Mouse (Mus musculus): ENCODE results near the gene Il11.

The Il11 gene

DNA sequence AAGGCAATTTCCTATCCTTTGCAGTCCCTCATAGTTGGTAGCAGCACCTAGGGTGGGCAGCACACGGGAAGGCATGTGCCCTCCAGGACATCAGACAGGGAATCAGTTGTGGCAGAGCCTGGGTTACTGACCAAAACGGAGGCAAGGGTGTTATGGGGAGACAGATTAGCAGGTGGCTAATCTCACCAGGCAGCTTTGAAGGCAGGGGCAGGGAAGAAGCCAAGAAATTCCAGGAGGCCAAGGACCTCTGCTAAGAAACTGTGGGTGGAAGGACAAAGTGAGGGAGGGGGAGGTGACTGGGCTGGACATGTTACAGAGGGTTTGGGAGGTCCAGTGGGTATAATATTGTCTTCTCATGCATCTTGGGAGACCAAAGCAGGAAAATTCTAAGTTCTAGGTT is 39.3 kb downstream of the Il11 start:
- no peak for DNase-seq (ENCODE audit: low read depth)

DNA sequence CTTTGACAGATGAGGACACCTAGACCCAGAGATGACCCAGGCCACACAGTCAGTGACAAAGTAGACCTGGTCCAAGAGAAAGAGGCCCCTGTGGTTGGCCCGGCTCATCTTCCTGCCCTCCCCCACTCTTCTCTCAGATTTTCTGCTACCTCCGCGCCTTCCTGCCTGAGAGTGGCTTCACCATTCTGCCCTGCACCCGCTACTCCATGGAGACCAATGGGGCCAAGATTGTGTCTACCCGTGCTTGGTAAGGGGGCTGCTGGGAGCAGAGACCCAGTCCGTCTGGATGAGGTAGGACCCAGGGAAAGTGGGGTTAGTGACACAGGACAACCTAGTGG is 40.2 kb downstream of the Il11 start:
- no peak for DNase-seq (ENCODE audit: low read depth)

DNA sequence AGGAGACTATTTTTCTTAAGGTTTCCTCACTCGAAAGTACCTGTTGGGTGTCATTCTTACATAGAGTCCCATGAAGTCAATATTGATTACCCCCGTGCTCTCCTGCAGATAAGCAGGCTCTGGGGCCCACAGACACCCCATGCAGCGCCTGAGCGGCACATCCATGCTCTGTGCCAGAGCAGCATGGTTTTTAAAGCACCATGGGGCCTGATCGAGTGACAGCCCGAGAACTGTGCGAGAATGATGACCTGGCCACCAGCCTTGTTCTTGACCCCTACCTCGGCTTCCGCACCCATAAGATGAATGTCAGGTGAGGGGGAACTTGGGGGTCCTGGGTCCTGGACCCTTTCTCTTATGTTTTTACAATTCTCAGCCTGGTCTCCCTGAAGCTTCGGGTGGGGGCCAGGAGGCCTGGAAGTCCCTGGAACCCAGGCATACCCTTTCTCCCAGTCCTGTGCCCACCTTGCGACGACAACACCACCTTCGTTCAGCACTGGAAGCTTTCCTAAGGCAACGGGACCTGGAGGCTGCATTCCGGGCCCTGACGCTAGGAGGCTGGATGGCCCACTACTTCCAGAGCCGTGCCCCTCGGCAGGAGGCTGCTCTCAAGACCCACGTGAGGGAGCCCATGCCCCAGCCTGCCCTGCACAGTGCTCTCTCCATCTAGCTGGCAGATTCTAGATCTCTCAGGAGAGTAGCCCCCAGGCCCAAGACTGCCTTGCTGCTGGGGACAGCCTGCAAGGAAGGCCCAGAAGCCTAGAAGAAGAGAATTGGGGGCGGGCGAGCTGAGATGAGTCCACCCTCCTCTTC is 40.8 kb downstream of the Il11 start:
- DNase-seq (ENCODE audit: low read depth), result no peak

DNA sequence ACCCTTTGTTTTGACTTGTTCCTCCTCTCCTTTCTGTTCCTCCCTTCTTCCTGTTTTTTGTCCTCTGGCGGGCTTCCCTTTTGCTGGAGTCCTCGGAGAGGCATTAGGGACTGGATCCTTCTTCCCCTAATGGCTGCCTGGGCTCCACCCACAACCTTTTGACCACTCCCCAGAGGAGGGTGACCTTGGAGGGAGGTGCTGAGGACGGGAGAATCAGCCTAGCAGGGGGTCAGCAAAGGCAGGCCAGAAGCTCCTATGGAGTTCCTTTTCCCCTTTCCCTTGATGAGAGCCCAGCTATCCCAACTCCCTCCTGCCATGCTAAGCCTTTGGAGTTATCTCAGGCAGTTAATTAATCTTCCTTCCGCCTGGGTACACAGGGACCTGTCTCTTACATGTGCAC is 41.5 kb downstream of the Il11 start:
- DNase-seq (ENCODE audit: low read depth), result peak; percentile 69

DNA sequence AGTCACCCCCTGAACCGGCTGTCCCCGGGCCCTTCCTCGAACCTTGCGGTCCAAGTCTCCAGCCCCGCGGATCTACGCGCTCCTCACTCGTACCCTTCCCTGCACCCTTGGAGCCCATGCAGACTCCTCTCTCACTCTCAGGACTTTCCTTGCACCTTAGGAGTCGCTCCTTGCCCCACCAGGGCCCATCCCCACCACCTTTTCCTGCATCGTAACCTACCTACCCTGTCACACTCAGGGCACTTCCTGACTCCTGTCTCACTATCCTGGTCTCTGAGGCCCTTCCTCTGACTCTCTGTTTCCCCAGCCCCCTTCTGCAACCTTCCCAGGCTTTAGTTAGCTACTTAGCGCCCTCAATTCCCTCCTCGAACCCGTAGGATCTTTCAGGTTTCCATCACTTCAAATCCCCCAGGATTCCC is 42.3 kb downstream of the Il11 start:
- DNase-seq (ENCODE audit: low read depth), result no peak

DNA sequence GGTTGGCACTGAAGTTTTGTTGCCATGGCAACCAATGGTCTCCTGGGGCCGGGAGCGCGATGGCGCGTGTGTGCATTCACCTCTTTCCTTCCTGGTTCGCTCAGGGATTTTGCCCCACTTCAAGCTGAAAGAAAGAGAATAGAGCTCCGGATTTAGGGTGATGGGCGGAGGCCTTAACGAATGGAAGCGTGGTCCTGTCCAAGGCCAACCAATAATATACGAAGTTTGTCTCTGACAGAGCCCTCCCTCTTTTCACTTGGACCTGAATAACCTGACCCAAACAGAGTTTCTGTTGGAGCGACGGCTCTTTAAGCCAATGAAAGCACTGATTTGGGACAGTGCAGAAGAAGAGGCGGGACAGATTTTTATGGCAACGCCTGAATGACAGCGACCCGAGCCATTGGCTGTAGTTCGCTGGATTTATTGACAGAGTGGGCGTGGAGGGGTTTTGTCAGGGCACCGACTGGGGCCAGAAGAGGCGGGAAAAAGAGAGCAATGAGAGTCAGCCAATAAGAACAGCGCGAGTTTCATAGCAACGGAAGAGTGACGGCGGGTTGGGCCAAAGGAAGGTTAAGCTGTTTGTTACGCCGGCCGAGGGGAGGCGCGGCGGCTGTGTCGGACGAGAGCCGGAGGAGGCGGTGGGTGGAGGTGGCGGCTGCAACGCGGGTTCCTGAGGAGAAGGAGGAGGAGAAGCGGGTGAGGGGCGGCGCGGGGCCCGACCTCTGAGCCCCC is 42.9 kb downstream of the Il11 start, which contains the start of gene Kmt5c:
TSS of gene Kmt5c (plus strand) at position 572 of the 732 bp plus-strand sequence.
- DNase-seq (ENCODE audit: low read depth), result peak; percentile 99

DNA sequence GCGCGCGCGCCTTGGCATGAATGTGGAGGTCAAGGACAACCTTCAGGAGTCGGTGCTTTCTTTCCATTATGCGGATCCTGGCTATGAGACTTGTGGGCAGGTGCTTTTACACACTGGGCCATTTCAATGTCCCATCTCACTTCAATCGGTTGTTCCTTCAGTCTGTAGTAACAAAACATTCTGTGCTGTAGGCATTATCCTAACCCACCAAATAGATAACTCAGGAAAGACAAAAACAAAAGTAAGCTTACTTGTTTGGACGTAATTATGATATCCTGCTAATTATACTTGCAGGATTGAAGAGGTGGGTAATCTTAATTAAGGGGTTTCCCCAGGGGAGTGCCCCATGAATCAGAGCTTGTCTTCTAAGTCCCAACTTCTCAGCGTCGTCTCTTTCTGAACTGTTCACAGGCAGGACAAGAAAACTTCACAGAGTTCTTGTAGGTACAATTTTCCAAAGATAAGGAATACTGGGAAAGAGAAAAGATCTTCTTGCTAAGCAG is 43.6 kb downstream of the Il11 start:
- DNase-seq (ENCODE audit: low read depth), result no peak

DNA sequence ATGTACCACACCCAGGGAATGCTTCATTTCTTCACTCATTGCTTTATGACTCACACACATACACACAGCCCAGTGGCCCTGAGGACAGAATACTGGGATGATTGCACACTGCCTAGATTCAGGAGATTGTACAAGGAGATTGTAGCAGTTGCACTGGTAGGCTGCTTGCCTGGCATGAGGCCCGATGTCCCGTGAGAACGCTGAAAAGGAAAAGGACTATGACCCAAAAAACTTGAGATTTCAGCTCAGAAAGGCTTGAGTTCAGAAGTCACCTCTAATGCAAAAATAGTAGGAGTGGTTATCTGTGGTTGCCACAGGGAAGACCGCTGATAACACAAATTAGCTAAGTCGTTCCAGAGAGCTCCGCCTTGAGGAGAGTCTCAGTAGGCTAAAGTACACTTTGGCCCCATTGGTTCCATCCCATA is 49.7 kb downstream of the Il11 start:
- peak; percentile 31 for DNase-seq (ENCODE audit: low read depth)

DNA sequence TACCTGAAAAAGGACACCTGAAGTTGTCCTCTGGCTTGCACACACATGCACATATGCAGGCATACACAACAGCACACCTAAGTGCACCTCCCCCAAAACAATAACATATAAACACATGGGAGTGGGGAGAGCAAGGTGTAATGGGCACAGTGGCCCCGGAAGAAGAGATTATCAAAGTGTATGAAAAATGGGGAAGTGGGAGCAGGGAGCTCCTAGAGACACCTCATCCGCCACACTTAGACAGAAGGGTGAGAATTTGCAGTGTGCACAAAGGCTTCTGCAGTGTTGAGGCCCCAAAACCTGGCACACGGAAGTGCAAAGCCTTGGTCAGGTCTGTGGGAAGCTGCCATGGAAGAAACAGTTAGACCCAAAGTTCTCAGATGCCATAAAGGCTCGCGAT is 51.6 kb downstream of the Il11 start:
- no peak for DNase-seq (ENCODE audit: low read depth)

DNA sequence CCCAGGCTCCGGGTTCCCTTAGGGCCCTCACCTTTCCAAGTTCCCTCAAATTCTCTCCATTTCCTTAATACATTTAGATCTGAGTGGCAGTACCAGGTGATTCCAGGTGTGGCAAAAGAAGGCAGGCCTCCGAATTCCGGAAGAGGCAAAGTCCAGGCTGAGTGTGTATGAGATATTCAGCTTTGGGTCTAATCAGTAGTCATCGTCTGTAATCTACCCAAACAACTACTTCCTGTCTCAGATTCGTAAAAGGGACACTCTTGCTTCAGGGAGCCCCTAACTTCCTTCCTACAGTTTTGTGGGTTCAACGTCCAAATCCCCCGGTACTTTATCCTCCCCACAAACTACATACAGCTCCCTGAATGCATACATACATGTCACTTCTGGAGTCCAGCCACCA is 57.5 kb downstream of the Il11 start, which contains the start of gene Tmem150b:
TSS of gene Tmem150b (minus strand) at position 81 of the 400 bp plus-strand sequence.
- DNase-seq (ENCODE audit: low read depth), result no peak

DNA sequence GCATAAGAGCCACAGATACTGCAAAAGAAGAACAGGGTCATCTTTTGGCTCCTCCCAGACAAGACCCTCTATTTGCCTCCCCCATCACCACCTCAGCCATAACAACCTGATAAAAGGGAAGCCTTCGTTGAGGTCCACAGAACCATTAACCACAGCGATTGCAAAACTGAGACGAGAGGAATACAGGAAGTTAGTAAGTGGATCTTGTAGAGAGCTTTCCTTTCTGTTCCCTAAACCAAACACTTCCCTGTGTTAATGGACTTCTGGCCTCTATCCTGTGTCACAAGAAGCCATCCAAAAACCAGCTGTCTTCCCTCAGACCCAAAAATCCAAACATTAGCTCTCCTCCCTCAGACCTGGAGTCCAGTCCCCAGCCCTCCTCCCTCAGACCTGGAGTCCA is 58.3 kb downstream of the Il11 start:
- DNase-seq (ENCODE audit: low read depth), result no peak

DNA sequence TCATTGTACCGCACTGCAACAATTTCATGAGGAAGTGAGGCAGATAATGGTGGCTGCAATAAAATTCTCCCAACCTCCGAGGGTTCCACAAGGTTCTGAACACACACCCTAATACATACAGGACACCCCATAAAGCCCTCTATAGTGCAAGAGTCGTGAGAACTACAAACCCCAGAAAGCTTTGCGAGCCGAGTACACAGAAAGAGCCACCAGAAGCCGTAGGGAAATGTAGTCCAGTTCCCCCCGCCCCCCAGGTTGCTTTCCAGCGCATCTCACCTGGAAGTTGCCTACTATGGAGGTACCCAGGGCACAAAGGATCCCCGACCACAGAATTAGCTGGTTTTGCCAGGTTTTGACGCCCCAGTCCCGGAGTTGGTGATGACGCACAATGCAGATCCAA is 59.2 kb downstream of the Il11 start:
- DNase-seq (ENCODE audit: low read depth), result no peak
